Mouse (Mus musculus): ENCODE results near the gene Snx33. TPM values are rescaled to one million over a fixed set of nuclear protein-coding genes. Genes with fewer than 3 reads are reported as not detected.

Snx33 gene
- polyA plus RNA-seq, 1 experiment from 2014 or later: 10.5 TPM

DNA sequence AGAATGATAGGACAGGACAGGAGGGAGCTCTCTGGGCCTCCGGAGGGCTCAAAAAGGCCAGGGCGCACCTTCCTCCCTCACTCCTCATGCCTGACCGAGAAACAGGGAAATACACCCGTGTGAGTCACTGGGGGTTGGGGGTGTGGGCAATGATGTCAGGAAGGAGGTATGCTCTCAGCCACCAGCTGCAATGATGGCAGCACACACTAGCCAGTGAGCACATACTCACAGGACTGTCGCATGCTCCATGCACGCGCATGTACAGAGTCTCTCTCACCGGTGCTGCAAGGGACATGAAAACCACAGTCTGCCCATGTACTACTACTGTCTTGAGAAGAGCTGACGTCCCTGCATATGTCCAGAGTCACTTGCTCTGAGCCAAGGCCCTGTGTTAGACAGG, 20.6 kb downstream of the Snx33 start:
- H3K4me1 ChIP-seq (replicated peaks): peaks cover 7% of the 10 kb centered on the region
- H3K27ac ChIP-seq (ENCODE audit: poor library complexity, severe bottlenecking): no peak overlapping the region
- no peak overlapping the region for H3K4me3 ChIP-seq
- H3K9me3 ChIP-seq (replicated peaks): no peaks in the 10 kb centered on the region
- no peak overlapping the region for H3K4me2 ChIP-seq
- no peaks in the 10 kb centered on the region for H3K27me3 ChIP-seq (replicated peaks)
- 55% methylated on average over 9 of the region's 9 CpGs for WGBS
- H3K9ac ChIP-seq: no peak overlapping the region
- no peaks in the 10 kb centered on the region for H3K36me3 ChIP-seq
- no peak for ATAC-seq (ENCODE audit: insufficient number of reproducible peaks, low FRiP score)

DNA sequence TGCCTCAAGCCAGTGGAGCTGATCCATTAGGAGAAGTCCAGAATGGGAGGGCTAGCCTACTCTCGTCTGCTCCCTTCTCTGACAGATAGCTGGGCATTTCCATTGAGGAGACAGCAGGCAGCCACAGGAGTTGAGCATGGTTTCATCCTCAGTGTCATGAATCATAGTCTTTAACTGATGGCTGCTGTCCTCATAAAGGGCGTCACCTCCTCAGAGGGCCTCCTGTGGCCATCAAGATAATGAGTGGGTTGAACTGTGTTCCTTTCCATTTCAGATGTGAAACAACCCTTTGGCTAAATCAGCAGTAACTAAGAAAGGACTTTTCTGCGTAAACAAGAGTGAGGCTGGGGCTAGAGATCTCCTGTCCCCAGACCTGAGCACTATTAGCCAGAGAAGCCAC, 24.5 kb downstream of the Snx33 start:
- Histone ChIP-seq H3K27ac (ENCODE audit: poor library complexity, severe bottlenecking) (no peak overlapping the region), H3K4me1 (replicated peaks) (peaks cover 16% of the 10 kb centered on the region), H3K36me3 (0 out of 2 replicates have a peak, but pooled peaks cover under 1% of the 10 kb centered on the region), H3K9me3 (replicated peaks) (no peaks in the 10 kb centered on the region), H3K9ac (no peak overlapping the region), H3K27me3 (replicated peaks) (no peaks in the 10 kb centered on the region), H3K4me2 (no peak overlapping the region), H3K4me3 (no peak overlapping the region)
- 66% methylated on average over 3 of the region's 3 CpGs for WGBS
- no peak for ATAC-seq (ENCODE audit: insufficient number of reproducible peaks, low FRiP score)

DNA sequence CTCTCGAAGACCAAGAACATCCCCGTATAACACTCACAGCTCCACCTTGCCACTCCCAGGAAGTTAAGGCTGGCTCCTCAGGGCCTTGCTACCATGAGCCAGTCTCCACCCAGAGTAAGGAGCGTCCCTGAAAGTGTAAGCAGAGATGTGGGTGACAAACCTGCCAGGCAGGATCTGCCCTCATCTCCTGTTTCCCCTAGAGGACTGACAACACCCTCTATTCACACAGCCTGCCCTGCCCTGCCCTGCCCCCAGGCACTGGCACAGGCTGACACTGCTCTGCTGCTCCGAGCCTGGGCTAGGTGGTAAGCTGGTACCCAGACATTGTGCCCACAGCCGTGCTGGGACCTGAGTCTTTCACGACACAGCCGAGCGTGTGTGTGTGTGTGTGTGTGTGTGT, 27.0 kb downstream of the Snx33 start:
- H3K4me1 ChIP-seq (replicated peaks): 0 out of 2 replicates have a peak, but pooled peaks cover 9% of the 10 kb centered on the region
- peaks cover 22% of the 10 kb centered on the region for H3K36me3 ChIP-seq
- H3K9me3 ChIP-seq (replicated peaks): no peaks in the 10 kb centered on the region
- 61% methylated on average over 8 of the region's 8 CpGs for WGBS
- peak overlapping the region; percentile 38; the same call in 1 of the 2 replicates for H3K9ac ChIP-seq
- no peak overlapping the region for H3K4me2 ChIP-seq
- ATAC-seq (ENCODE audit: insufficient number of reproducible peaks, low FRiP score): no peak
- H3K27ac ChIP-seq (ENCODE audit: poor library complexity, severe bottlenecking): no peak overlapping the region; the same call in 1 of the 2 replicates
- no peaks in the 10 kb centered on the region for H3K27me3 ChIP-seq (replicated peaks)
- H3K4me3 ChIP-seq: no peak overlapping the region

DNA sequence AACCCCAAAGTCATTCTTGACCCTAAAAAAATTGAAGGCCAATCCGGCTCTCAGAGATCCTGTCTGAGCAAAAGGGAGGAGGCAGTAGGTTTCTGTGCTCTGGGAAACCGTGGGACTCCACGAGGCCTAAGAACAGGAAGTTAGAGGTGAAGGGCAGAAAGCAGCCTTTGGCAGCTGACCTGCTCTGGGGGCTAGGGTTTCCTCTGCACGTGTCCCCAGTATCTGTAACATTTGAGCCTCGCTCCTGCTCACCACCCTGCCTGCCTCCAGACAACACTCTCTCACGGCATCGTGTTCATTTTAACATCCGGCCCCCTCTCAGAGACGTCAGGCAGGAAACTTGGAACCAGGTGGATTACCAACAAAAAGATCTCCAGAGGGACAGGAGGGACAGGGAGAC, 27.6 kb downstream of the Snx33 start:
- no peaks in the 10 kb centered on the region for H3K9me3 ChIP-seq (replicated peaks)
- no peak overlapping the region for H3K9ac ChIP-seq
- 0 out of 2 replicates have a peak, but pooled peaks cover 9% of the 10 kb centered on the region for H3K4me1 ChIP-seq (replicated peaks)
- no peak overlapping the region for H3K27ac ChIP-seq (ENCODE audit: poor library complexity, severe bottlenecking)
- ATAC-seq (ENCODE audit: insufficient number of reproducible peaks, low FRiP score): no peak
- H3K27me3 ChIP-seq (replicated peaks): no peaks in the 10 kb centered on the region
- 35% methylated on average over 9 of the region's 9 CpGs for WGBS
- H3K36me3 ChIP-seq: peaks cover 24% of the 10 kb centered on the region
- no peak overlapping the region for H3K4me2 ChIP-seq
- no peak overlapping the region for H3K4me3 ChIP-seq

- no peaks in the 10 kb centered on the region for H3K27me3 ChIP-seq (replicated peaks)
- H3K36me3 ChIP-seq: peaks cover 27% of the 10 kb centered on the region
- no peak overlapping the region for H3K4me2 ChIP-seq
- no peak overlapping the region for H3K9ac ChIP-seq
- no peak overlapping the region for H3K27ac ChIP-seq (ENCODE audit: poor library complexity, severe bottlenecking)
- no peak for ATAC-seq (ENCODE audit: insufficient number of reproducible peaks, low FRiP score)
- H3K4me3 ChIP-seq: no peak overlapping the region
- no peaks in the 10 kb centered on the region for H3K9me3 ChIP-seq (replicated peaks)
- H3K4me1 ChIP-seq (replicated peaks): 0 out of 2 replicates have a peak, but pooled peaks cover 9% of the 10 kb centered on the region
Measured at GRCm38 (mm10) chr9:56900060-56900459, 28.1 kb downstream of the Snx33 start.

DNA sequence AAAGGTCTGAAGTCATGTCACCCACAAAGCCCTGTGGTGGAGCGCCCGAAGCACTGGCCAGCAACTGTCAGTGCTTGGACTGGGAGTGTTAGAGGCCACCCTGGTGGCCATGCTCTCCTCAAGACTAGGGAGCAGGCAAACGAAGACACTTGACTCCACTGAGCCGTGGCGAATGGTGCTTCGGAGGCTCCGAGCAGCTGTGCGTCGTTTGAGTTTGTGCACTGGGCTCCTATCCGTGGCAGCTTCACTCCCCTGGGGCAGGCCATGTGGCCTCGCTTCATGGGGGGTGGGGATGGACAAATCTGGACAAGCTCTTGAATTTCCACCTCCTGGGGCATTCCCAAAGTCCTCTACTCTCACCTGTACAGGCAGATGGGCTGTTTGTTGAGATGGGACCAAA, 28.8 kb downstream of the Snx33 start:
- Histone ChIP-seq H3K27me3 (replicated peaks) (no peaks in the 10 kb centered on the region), H3K9ac (no peak overlapping the region), H3K4me2 (no peak overlapping the region), H3K27ac (ENCODE audit: poor library complexity, severe bottlenecking) (no peak overlapping the region), H3K36me3 (peaks cover 27% of the 10 kb centered on the region), H3K4me1 (replicated peaks) (peaks cover 11% of the 10 kb centered on the region), H3K9me3 (replicated peaks) (no peaks in the 10 kb centered on the region), H3K4me3 (no peak overlapping the region)
- 83% methylated on average over 11 of the region's 11 CpGs for WGBS
- ATAC-seq (ENCODE audit: insufficient number of reproducible peaks, low FRiP score): no peak

- Histone ChIP-seq H3K36me3 (peaks cover 44% of the 10 kb centered on the region), H3K4me2 (no peak overlapping the region), H3K27ac (ENCODE audit: poor library complexity, severe bottlenecking) (no peak overlapping the region), H3K9me3 (replicated peaks) (no peaks in the 10 kb centered on the region), H3K9ac (no peak overlapping the region), H3K4me3 (no peak overlapping the region), H3K4me1 (replicated peaks) (peaks cover 32% of the 10 kb centered on the region), H3K27me3 (replicated peaks) (peaks cover 11% of the 10 kb centered on the region; the same call in 1 of the 2 replicates)
- 83% methylated on average over 12 of the region's 12 CpGs for WGBS
- ATAC-seq (ENCODE audit: insufficient number of reproducible peaks, low FRiP score): no peak
Measured at GRCm38 (mm10) chr9:56896779-56897178, 31.4 kb downstream of the Snx33 start.

- Histone ChIP-seq H3K4me1 (replicated peaks) (peaks cover 30% of the 10 kb centered on the region), H3K4me2 (no peak overlapping the region), H3K4me3 (no peak overlapping the region), H3K9ac (peak overlapping the region; percentile 54; the same call in 1 of the 2 replicates), H3K36me3 (peaks cover 62% of the 10 kb centered on the region), H3K9me3 (replicated peaks) (no peaks in the 10 kb centered on the region), H3K27ac (ENCODE audit: poor library complexity, severe bottlenecking) (peak overlapping the region; percentile 35; the same call in 1 of the 2 replicates), H3K27me3 (replicated peaks) (peaks cover 11% of the 10 kb centered on the region; the same call in 1 of the 2 replicates)
- 15% methylated on average over 3 of the region's 3 CpGs for WGBS
- no peak; the same call in 1 of the 2 replicates for ATAC-seq (ENCODE audit: insufficient number of reproducible peaks, low FRiP score)
Measured at GRCm38 (mm10) chr9:56894006-56894405, 34.2 kb downstream of the Snx33 start.

DNA sequence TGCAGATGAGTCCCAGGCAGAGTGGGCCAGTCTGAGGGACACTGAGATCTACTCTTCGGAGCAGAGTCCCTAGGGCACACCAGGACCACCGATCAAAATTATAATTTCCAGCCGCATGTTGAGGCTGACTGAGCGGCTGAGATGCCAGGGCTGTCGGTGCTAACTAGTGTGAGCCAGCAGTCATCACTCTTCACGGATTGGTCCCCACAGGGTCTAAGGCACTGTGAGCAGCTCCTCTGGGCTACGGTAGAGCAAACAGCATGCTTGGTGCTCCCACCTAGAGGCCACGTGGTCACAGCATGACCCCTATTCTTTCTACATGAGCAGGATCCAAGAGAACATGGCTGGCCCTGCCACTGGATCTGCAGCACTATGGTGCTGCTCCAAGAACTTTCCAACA, 34.9 kb downstream of the Snx33 start:
- no peak for ATAC-seq (ENCODE audit: insufficient number of reproducible peaks, low FRiP score)
- no peak overlapping the region for H3K4me3 ChIP-seq
- peaks cover 65% of the 10 kb centered on the region for H3K36me3 ChIP-seq
- H3K4me2 ChIP-seq: no peak overlapping the region
- no peaks in the 10 kb centered on the region for H3K9me3 ChIP-seq (replicated peaks)
- 61% methylated on average over 8 of the region's 8 CpGs for WGBS
- H3K4me1 ChIP-seq (replicated peaks): peaks cover 30% of the 10 kb centered on the region
- peak overlapping the region; percentile 35; the same call in 1 of the 2 replicates for H3K27ac ChIP-seq (ENCODE audit: poor library complexity, severe bottlenecking)
- peaks cover 11% of the 10 kb centered on the region; the same call in 1 of the 2 replicates for H3K27me3 ChIP-seq (replicated peaks)
- peak overlapping the region; percentile 54; the same call in 1 of the 2 replicates for H3K9ac ChIP-seq

DNA sequence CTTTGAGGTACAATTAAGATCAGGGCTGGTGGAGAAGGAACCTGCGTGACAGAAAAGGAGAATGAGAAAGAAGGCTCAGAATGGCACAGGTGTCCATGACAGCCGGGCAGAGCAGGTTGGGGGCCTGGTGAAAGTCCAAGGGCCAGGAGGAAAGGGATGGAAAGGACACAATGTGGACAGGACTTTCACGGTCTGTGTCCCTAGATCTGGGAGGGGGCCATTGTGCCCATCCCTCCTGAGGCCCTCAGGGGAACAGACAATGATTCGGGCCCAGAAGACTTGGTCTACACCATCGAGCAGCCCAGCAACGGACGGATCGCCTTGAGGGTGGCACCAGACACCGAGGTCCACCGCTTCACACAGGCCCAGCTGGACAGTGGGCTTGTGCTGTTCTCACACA, 36.1 kb downstream of the Snx33 start:
- Histone ChIP-seq H3K4me1 (replicated peaks) (peaks cover 30% of the 10 kb centered on the region), H3K36me3 (peaks cover 66% of the 10 kb centered on the region), H3K27me3 (replicated peaks) (peaks cover 11% of the 10 kb centered on the region; the same call in 1 of the 2 replicates), H3K4me2 (no peak overlapping the region), H3K9me3 (replicated peaks) (no peaks in the 10 kb centered on the region), H3K27ac (ENCODE audit: poor library complexity, severe bottlenecking) (no peak overlapping the region), H3K9ac (peak overlapping the region; percentile 54; the same call in 1 of the 2 replicates), H3K4me3 (no peak overlapping the region)
- WGBS: 93% methylated on average over 10 of the region's 10 CpGs
- ATAC-seq (ENCODE audit: insufficient number of reproducible peaks, low FRiP score): no peak

- peak overlapping the region; percentile 31 for H3K4me2 ChIP-seq
- H3K36me3 ChIP-seq: peaks cover 67% of the 10 kb centered on the region
- no peak overlapping the region for H3K4me3 ChIP-seq
- H3K9ac ChIP-seq: peak overlapping the region; percentile 57; the same call in 1 of the 2 replicates
- ATAC-seq (ENCODE audit: insufficient number of reproducible peaks, low FRiP score): no peak
- peaks cover 30% of the 10 kb centered on the region for H3K4me1 ChIP-seq (replicated peaks)
- no peaks in the 10 kb centered on the region for H3K9me3 ChIP-seq (replicated peaks)
- no peak overlapping the region for H3K27ac ChIP-seq (ENCODE audit: poor library complexity, severe bottlenecking)
- peaks cover 11% of the 10 kb centered on the region; the same call in 1 of the 2 replicates for H3K27me3 ChIP-seq (replicated peaks)
- WGBS: 36% methylated on average over 12 of the region's 12 CpGs
Measured at GRCm38 (mm10) chr9:56891517-56892011, 36.6 kb downstream of the Snx33 start.
